Mouse (Mus musculus) cerebellum, adult 2 months (tissue): Measurements from ENCODE around the gene Aqp2. TPM values are rescaled to one million over a fixed set of nuclear protein-coding genes. Genes with fewer than 3 reads are reported as not detected.

Experiments used
- DNase-seq, 2 experiments: peaks; one replicate each; pipeline ENCODE4 v3.0.0; 2021
- H3K27ac ChIP-seq: fragments of 200-500 bp; 2 replicates; pipeline ENCODE4 v1.5.1; 2012; ENCODE audit warnings: low read length, control low read depth, inconsistent platforms; ENCODE audit not compliant: insufficient read depth
- H3K27me3 ChIP-seq: fragments of 200-500 bp; 2 replicates; pipeline ENCODE4 v1.6.1; 2012; ENCODE audit warnings: inconsistent platforms, mild to moderate bottlenecking, low read length, moderate library complexity; ENCODE audit not compliant: control insufficient read depth, insufficient read depth
- H3K4me1 ChIP-seq: fragments of 200-500 bp; 2 replicates; pipeline ENCODE4 v1.6.1; 2011; ENCODE audit warnings: low read length; ENCODE audit not compliant: control insufficient read depth, insufficient read depth
- H3K4me3 ChIP-seq: fragments of 200-500 bp; replicated peaks from 2 replicates; pipeline ENCODE3; 2011; ENCODE audit warnings: mild to moderate bottlenecking, low read depth, low read length, control low read depth; ENCODE audit not compliant: insufficient read depth
- CTCF ChIP-seq: fragments of 200-500 bp; IDR thresholded peaks from 2 replicates; pipeline ENCODE4 v1.5.1; 2011; ENCODE audit warnings: low read depth, mild to moderate bottlenecking, control low read depth, low read length, moderate library complexity, borderline replicate concordance; ENCODE audit not compliant: insufficient read depth
- POLR2A ChIP-seq: fragments of 200-500 bp; IDR thresholded peaks from 2 replicates; pipeline ENCODE4 v1.6.1; 2011; ENCODE audit warnings: low read length, control low read depth, borderline replicate concordance; ENCODE audit not compliant: insufficient read depth
- WGBS: fragments of 180-500 bp; shearing (Covaris S2); methylation state at CpG from one replicate; pipeline ENCODE4 v1.1.7; 2018; 5-methylcytosine and 5-hydroxymethylcytosine counted together
- polyA plus RNA-seq: library from polyadenylated mRNA; depleted of rRNA; stranded (reverse); fragments of >200 nt; gene quantifications from 2 replicates; pipeline ENCODE4 v1.2.3, GENCODE M21; 2012

Gene Aqp2
- polyA plus RNA-seq, 1 experiment, result 0.23 TPM

GRCm38 (mm10) chr15:99601823-99602120 is 22.9 kb downstream of the Aqp2 start:
- Histone ChIP-seq H3K4me1 (peaks cover 64% of the 10 kb centered on the region), H3K27ac (peak overlapping the region; percentile 98), H3K4me3 (peak overlapping the region; percentile 55), H3K27me3 (no peaks in the 10 kb centered on the region)
- TF ChIP-seq POLR2A (no peak), CTCF (no peak)
- peak in 1 of 2 experiments; percentile 97 for DNase-seq
- WGBS, result 7% methylated on average over 4 of the region's 5 CpGs

GRCm38 (mm10) chr15:99602206-99602820 is 23.5 kb downstream of the Aqp2 start:
- peak overlapping the region; percentile 91 for H3K27ac ChIP-seq
- TF ChIP-seq CTCF (no peak), POLR2A (no peak)

GRCm38 (mm10) chr15:99603216-99603615 is 24.4 kb downstream of the Aqp2 start:
- peaks cover 64% of the 10 kb centered on the region for H3K4me1 ChIP-seq
- H3K27me3 ChIP-seq, result no peaks in the 10 kb centered on the region
- no peak overlapping the region for H3K4me3 ChIP-seq
- H3K27ac ChIP-seq, result peak overlapping the region; percentile 91
- DNase-seq, result no peak
- WGBS, result 66% methylated on average over 7 of the region's 7 CpGs
- TF ChIP-seq CTCF (no peak), POLR2A (no peak)

More at GRCm38 (mm10) chr15:99602206-99602820, 23.5 kb downstream of the Aqp2 start:
- WGBS, result 31% methylated on average over 17 of the region's 17 CpGs
- DNase-seq, result peak; percentile 55 to 69
- Histone ChIP-seq H3K4me1 (peaks cover 64% of the 10 kb centered on the region), H3K4me3 (peak overlapping the region; percentile 35), H3K27me3 (no peaks in the 10 kb centered on the region)

- 46% methylated on average over 2 of the region's 3 CpGs for WGBS
Observed at GRCm38 (mm10) chr15:99605595-99605994, 26.7 kb downstream of the Aqp2 start.

DNA sequence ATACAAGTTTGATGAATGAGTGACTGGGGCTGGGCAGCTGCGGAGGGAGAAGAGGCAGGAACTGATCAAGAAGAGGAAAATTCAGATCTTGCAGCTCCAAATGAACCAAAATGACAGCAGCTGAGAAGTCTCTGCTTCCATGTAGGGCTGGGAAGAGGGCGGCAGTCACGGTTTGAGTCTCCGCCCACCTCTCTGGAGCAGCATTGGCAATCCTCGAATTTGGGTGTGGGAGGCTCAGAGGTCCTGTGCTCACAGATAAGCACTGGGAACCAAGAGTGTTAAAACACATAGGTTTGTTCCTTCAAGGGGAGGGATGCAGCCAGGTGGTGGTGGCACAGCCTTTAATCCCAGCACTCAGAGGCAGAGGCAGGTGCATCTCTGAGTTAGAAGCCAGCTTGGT is 27.7 kb downstream of the Aqp2 start:
- WGBS, result 58% methylated on average over 5 of the region's 5 CpGs
- H3K27ac ChIP-seq, result no peak overlapping the region

More at GRCm38 (mm10) chr15:99605595-99605994, 26.7 kb downstream of the Aqp2 start:
- DNase-seq, result no peak
- Histone ChIP-seq H3K4me3 (no peak overlapping the region), H3K4me1 (peaks cover 54% of the 10 kb centered on the region), H3K27ac (no peak overlapping the region), H3K27me3 (no peaks in the 10 kb centered on the region)
- TF ChIP-seq CTCF, result no peak
- no peak for TF ChIP-seq POLR2A

DNA sequence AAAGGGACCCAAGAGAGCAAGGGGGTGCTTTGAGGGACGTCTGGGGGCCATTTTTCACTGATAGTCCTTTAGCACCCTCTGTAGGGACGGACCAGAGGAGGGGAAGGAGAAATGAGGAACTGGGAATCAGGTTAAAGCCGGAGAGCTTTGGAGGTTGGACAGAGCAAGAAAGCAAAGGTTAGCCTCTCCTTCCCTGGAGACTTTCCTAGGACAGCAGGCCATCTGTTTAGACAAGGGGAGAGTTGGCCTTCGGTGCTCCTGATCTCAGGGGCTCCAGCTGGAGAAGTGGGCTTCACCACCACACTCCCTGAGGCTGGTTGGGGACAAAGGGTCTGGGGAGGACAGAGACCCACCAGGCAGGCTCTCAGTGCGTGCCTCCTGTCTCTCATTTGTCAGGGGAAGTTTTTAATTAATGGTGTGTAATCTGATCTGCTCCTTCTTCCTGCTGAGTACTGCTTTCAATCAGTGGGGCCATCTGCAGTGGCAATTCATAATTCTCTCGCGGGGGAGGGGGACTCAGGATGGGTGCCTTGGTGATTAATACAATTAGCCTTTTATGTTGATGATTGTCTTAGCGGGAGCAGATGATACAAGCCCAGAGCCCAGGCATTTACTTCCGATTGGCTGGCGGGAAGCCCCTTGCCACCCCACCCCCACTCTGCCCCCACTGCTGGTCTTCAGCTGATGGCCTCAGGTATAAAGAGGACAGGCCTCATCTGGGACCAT is 28.7 kb downstream of the Aqp2 start:
- WGBS, result 24% methylated on average over 10 of the region's 10 CpGs
- TF ChIP-seq CTCF, result no peak
- TF ChIP-seq POLR2A, result no peak
- H3K4me1 ChIP-seq, result peaks cover 50% of the 10 kb centered on the region
- DNase-seq, result no peak
- no peak overlapping the region for H3K4me3 ChIP-seq
- H3K27me3 ChIP-seq, result no peaks in the 10 kb centered on the region
- H3K27ac ChIP-seq, result 0 out of 2 replicates have a peak overlapping the region, but pooled peaks have one; percentile 19

More for the DNA sequence above, 27.7 kb downstream of the Aqp2 start:
- TF ChIP-seq POLR2A, result no peak
- no peak for TF ChIP-seq CTCF
- Histone ChIP-seq H3K27me3 (no peaks in the 10 kb centered on the region), H3K4me1 (peaks cover 50% of the 10 kb centered on the region), H3K4me3 (no peak overlapping the region)
- no peak for DNase-seq

DNA sequence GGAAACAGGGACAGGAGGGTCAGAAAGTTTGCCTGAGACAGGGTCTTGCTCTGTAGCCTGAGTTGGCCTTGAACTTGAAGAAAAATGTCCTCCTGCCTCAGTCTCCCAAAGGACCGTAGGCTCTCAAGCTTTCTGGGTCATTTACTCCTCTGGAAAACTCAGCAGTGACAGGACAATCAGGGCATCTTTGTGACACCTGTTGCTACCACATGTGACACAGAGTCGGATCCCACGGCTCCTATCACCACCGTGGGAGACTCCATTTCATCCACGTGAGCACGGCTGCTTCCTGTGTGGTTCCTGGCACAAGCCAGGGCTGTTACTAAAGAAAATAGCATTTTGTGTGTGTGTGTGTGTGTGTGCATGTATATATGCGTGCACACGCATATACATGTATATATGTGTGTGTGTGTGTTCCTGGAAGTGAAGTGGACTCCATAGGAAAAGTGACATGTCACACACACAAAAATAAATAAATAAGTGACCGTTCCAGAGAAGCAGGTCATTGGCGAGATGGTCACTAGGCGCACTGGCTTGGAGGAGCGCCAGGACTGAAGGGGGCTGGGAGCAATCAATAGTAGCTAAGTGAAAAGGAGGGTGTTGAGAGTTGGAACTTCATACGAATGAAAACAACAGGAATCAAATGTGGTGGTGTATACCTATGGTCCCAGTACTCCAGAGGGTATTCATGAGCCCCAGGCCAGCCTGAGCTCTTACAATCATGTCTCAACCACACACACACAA is 29.7 kb downstream of the Aqp2 start:
- Histone ChIP-seq H3K4me1 (peaks cover 42% of the 10 kb centered on the region), H3K27me3 (no peaks in the 10 kb centered on the region), H3K4me3 (no peak overlapping the region), H3K27ac (no peak overlapping the region)
- no peak for TF ChIP-seq POLR2A
- 61% methylated on average over 13 of the region's 13 CpGs for WGBS
- DNase-seq, result no peak

- Histone ChIP-seq H3K4me1 (peaks cover 50% of the 10 kb centered on the region), H3K4me3 (no peak overlapping the region), H3K27me3 (no peaks in the 10 kb centered on the region), H3K27ac (no peak overlapping the region)
- DNase-seq, result no peak
- WGBS, result 28% methylated on average over 7 of the region's 7 CpGs
- TF ChIP-seq POLR2A (no peak), CTCF (no peak)
Observed at GRCm38 (mm10) chr15:99611563-99611962, 32.7 kb downstream of the Aqp2 start.
